Mouse (Mus musculus) heart, adult 2 months (tissue): ENCODE data around the gene Evi5l. TPM values are rescaled to one million over a fixed set of nuclear protein-coding genes. Genes with fewer than 3 reads are reported as not detected.

ENCODE experiments used
- DNase-seq, 2 experiments: peaks; one replicate each; pipeline ENCODE4 v3.0.0; 2021
- H3K27ac ChIP-seq: fragments of 200-600 bp; 2 replicates; pipeline ENCODE4 v1.8.1; 2022
- H3K27me3 ChIP-seq: fragments of 200-500 bp; 2 replicates; pipeline ENCODE4 v1.6.1; 2012; ENCODE audit warnings: mild to moderate bottlenecking, low read length, inconsistent platforms, mixed read lengths; ENCODE audit not compliant: control insufficient read depth, insufficient read depth
- H3K36me3 ChIP-seq: fragments of 200-500 bp; 2 replicates; pipeline ENCODE4 v1.6.1; 2012; ENCODE audit warnings: low read length, inconsistent platforms; ENCODE audit not compliant: control insufficient read depth, insufficient read depth
- H3K4me1 ChIP-seq: fragments of 200-500 bp; 2 replicates; pipeline ENCODE4 v1.6.1; 2011; ENCODE audit warnings: low read length; ENCODE audit not compliant: control insufficient read depth, insufficient read depth
- H3K4me3 ChIP-seq: fragments of 200-600 bp; 2 replicates; pipeline ENCODE4 v1.8.1; 2022
- H3K79me2 ChIP-seq: fragments of 200-500 bp; replicated peaks from 2 replicates; pipeline ENCODE4 v1.6.1; 2012; ENCODE audit warnings: mild to moderate bottlenecking, inconsistent platforms, low read length, moderate library complexity, mixed read lengths; ENCODE audit not compliant: control insufficient read depth, insufficient read depth
- H3K9ac ChIP-seq: fragments of 200-500 bp; 2 replicates; pipeline ENCODE4 v1.6.1; 2012; ENCODE audit warnings: low read depth, mild to moderate bottlenecking, control low read depth, inconsistent platforms, low read length, mixed read lengths
- CTCF ChIP-seq: fragments of 200-600 bp; IDR thresholded peaks from 2 replicates; pipeline ENCODE4 v1.8.1; 2022; ENCODE audit warnings: antibody characterized with exemption, mild to moderate bottlenecking, moderate library complexity
- EP300 ChIP-seq: fragments of 200-500 bp; IDR thresholded peaks from 2 replicates; pipeline ENCODE4 v1.6.1; 2011; ENCODE audit warnings: low read depth, low read length, control low read depth; ENCODE audit not compliant: insufficient read depth
- POLR2A ChIP-seq: fragments of 200-500 bp; IDR thresholded peaks from 2 replicates; pipeline ENCODE4 v1.6.1; 2011; ENCODE audit warnings: mild to moderate bottlenecking, low read depth, low read length, control low read depth; ENCODE audit not compliant: insufficient read depth
- WGBS: fragments of 180-500 bp; shearing (Covaris S2); methylation state at CpG from one replicate; pipeline ENCODE4 v1.1.7; 2018; 5-methylcytosine and 5-hydroxymethylcytosine counted together
- intact Hi-C: fragments of 180-260 bp; cut with DNase I; formaldehyde crosslinking; loops from one replicate; pipeline ENCODE4 v1.15.1; 2025
- polyA plus RNA-seq: library from polyadenylated mRNA; depleted of rRNA; stranded (reverse); fragments of >200 nt; gene quantifications from 2 replicates; pipeline ENCODE4 v1.2.3, GENCODE M21; 2012
- total RNA-seq, 2 experiments: library from RNA; stranded (reverse); gene quantifications; 2 replicates each; pipeline ENCODE4 v1.2.3; 2021

Gene Evi5l
- total and polyA plus RNA-seq, 3 experiments: 20.2 to 22.3 (median 20.6) TPM

- Histone ChIP-seq H3K4me3 (no peak overlapping the region), H3K27ac (no peak overlapping the region), H3K27me3 (no peaks in the 10 kb centered on the region), H3K4me1 (no peaks in the 10 kb centered on the region), H3K36me3 (no peaks in the 10 kb centered on the region), H3K79me2 (no peaks in the 10 kb centered on the region), H3K9ac (no peak overlapping the region)
- intact Hi-C loops: no loop called here
- DNase-seq: no peak
- TF ChIP-seq EP300: no peak
Observed at GRCm38 (mm10) chr8:4154878-4155277, 11.5 kb upstream of the Evi5l start.

DNA sequence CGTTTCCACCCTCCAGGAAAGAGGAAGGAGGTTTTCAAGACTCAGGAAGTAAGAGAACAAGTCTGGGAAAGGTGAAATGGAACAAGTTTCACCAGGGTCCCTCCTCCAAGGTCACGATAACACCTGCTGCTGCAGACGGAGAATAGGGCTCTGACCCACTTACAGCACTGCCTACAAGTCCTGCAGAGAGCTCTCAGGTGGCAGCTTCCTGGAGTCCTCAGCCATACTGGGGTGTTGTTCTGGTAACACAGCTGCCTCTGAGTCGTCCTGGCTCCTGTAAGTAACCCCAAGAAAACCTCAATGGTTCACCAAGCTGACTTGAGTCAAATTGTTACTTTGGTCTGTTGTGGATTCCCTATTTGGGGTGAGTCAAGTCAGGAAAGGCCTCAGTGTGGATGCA is 3.6 kb upstream of the Evi5l start:
- Histone ChIP-seq H3K79me2 (no peaks in the 10 kb centered on the region), H3K36me3 (no peaks in the 10 kb centered on the region), H3K9ac (no peak overlapping the region), H3K4me1 (no peaks in the 10 kb centered on the region; the same call in 1 of the 2 replicates), H3K27me3 (no peaks in the 10 kb centered on the region), H3K27ac (no peak overlapping the region), H3K4me3 (no peak overlapping the region)
- TF ChIP-seq EP300 (no peak), POLR2A (no peak), CTCF (no peak)
- intact Hi-C loops: loop anchor here (10.0 kb wide), 2 partner anchors 162 to 352 kb away; partner anchors contain the start of genes Ccl25 and Elavl1
- no peak for DNase-seq
- WGBS: 39% methylated on average over 4 of the region's 4 CpGs

GRCm38 (mm10) chr8:4165176-4165851 is 1.1 kb upstream of the Evi5l start:
- no peak overlapping the region for H3K27ac ChIP-seq
- H3K36me3 ChIP-seq: no peaks in the 10 kb centered on the region
- TF ChIP-seq EP300 (no peak), POLR2A (no peak), CTCF (no peak)
- DNase-seq: no peak
- H3K4me3 ChIP-seq: peak overlapping the region; percentile 52
- 0 out of 2 replicates have a peak, but pooled peaks cover 1% of the 10 kb centered on the region for H3K79me2 ChIP-seq
- no peaks in the 10 kb centered on the region; the same call in 1 of the 2 replicates for H3K4me1 ChIP-seq
- intact Hi-C loops: loop anchor here (5.0 to 10.0 kb wide), 5 partner anchors 72 to 512 kb away; partner anchors contain the start of genes Ccl25, Elavl1, Gm49320 and Map2k7
- H3K9ac ChIP-seq: peak overlapping the region; percentile 33
- WGBS: 6% methylated on average over 13 of the region's 13 CpGs
- no peaks in the 10 kb centered on the region for H3K27me3 ChIP-seq

GRCm38 (mm10) chr8:4166881-4167525 is 636 bp downstream of the Evi5l start:
- 9% methylated on average over 10 of the region's 10 CpGs for WGBS
- Histone ChIP-seq H3K4me1 (no peaks in the 10 kb centered on the region; the same call in 1 of the 2 replicates), H3K36me3 (no peaks in the 10 kb centered on the region), H3K27me3 (no peaks in the 10 kb centered on the region), H3K4me3 (peak overlapping the region; percentile 87), H3K79me2 (0 out of 2 replicates have a peak, but pooled peaks cover 1% of the 10 kb centered on the region), H3K9ac (peak overlapping the region; percentile 89), H3K27ac (peak overlapping the region; percentile 73)
- intact Hi-C loops: loop anchor here (5.0 to 10.0 kb wide), 5 partner anchors 70 to 510 kb away; partner anchors contain the start of genes Ccl25, Elavl1, Gm49320 and Map2k7
- TF ChIP-seq EP300: no peak
- no peak for TF ChIP-seq POLR2A
- no peak for TF ChIP-seq CTCF
- no peak for DNase-seq

DNA sequence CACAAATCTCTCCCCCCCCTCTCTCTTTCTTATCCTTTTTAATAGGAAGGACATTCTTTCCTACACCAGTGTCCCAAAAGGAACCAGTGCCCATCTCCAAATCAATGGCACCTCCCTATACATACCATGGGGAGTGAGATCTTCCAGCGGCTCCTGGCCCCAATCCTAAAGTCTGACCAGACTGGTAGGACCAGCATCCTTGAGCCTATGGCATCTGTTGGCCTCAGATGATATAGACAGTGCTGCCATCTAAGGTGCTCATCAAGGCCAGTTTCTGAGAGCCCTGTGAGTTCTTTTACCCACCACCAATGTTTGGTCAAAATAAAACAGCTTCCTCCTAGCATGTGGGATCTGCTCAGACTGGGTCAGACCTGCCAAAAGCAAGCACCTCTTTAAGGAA is 1.6 kb downstream of the Evi5l start:
- Histone ChIP-seq H3K27ac (no peak overlapping the region), H3K4me1 (no peaks in the 10 kb centered on the region; the same call in 1 of the 2 replicates), H3K4me3 (no peak overlapping the region), H3K9ac (no peak overlapping the region), H3K36me3 (no peaks in the 10 kb centered on the region), H3K27me3 (no peaks in the 10 kb centered on the region), H3K79me2 (0 out of 2 replicates have a peak, but pooled peaks cover 1% of the 10 kb centered on the region)
- intact Hi-C loops: loop anchor here (5.0 to 10.0 kb wide), 5 partner anchors 69 to 509 kb away; partner anchors contain the start of genes Ccl25, Elavl1, Gm49320 and Map2k7
- 90% methylated on average over 1 of the region's 1 CpGs for WGBS
- TF ChIP-seq POLR2A: no peak
- TF ChIP-seq EP300: no peak
- no peak for TF ChIP-seq CTCF
- no peak for DNase-seq

DNA sequence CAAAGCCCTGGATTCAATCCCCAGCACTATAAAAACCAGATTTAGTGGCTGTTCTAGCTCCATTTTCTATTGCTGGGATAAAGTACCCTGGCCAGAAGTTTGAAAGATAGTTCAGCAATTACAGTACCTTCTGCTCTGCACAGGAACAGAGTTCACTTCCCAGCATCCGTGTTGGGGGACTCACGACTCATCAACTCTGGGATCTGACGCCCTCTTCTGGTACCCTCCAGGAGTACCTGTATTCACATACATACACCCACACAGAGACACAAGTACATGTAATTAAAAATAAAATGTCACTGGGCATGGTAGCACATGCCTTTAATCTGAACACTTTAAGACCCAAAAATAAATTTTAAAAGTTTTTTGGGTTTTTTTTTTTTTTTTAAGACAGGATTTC is 6.1 kb downstream of the Evi5l start:
- Histone ChIP-seq H3K36me3 (no peaks in the 10 kb centered on the region), H3K27ac (no peak overlapping the region), H3K27me3 (no peaks in the 10 kb centered on the region), H3K9ac (no peak overlapping the region), H3K4me1 (no peaks in the 10 kb centered on the region), H3K4me3 (no peak overlapping the region), H3K79me2 (0 out of 2 replicates have a peak, but pooled peaks cover 1% of the 10 kb centered on the region)
- TF ChIP-seq POLR2A: no peak
- no peak for TF ChIP-seq EP300
- TF ChIP-seq CTCF: no peak
- WGBS: 69% methylated on average over 3 of the region's 3 CpGs
- no peak for DNase-seq
- intact Hi-C loops: no loop called here
